Mouse (Mus musculus) heart, postnatal 36 days (tissue): Measurements from ENCODE around the gene Papolg. TPM values are rescaled to one million over a fixed set of nuclear protein-coding genes. Genes with fewer than 3 reads are reported as not detected.
"Not testable (repeated sequence)": the region's sequence is repeated elsewhere in the genome, so short reads cannot be mapped to it uniquely, and the experiment has no call there.

ENCODE experiments used
- DNase-seq, 2 experiments: peaks; one replicate each; pipeline ENCODE4 v3.0.0; 2021 to 2022
- intact Hi-C: fragments of 180-260 bp; cut with DNase I; formaldehyde crosslinking; loops from one replicate; pipeline ENCODE4 v1.15.1; 2025
- total RNA-seq, 2 experiments: library from RNA; stranded (reverse); gene quantifications; 2 replicates each; pipeline ENCODE4 v1.2.3; 2021

Papolg gene
- total RNA-seq, result 1 to 10 TPM; 7.2 to 7.4 TPM

DNA sequence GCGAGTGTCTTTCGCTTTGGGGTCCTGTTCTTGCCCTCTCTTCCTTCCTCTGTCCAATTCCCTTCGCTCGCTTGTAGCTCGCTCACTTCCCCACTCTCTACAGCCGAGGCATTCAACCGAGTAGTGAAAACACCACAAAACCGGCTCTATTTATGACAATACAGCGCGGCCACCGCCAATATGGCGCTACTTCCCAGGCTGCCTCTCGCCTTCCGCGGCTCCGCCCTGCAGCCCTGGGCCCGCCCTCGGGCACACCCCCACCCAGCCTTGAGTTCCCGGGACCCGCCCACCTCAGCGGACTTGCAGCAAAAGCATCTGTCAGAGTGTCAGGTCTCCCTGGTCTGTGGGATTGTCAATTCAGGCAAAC is at the start of gene Papolg:
TSS of gene Papolg (minus strand) at position 194 of the 367 bp plus-strand sequence.
- intact Hi-C loops, result loop anchor here (5.0 to 10.0 kb wide), 2 partner anchors 57 to 400 kb away; partner anchors contain the start of gene Ahsa2
- peak; percentile 90 to 92 for DNase-seq

- intact Hi-C loops, DNase-seq: not testable (repeated sequence)
These were observed 33.1 kb upstream of the Papolg start for GRCm38 (mm10) chr11:23928146-23928545.

DNA sequence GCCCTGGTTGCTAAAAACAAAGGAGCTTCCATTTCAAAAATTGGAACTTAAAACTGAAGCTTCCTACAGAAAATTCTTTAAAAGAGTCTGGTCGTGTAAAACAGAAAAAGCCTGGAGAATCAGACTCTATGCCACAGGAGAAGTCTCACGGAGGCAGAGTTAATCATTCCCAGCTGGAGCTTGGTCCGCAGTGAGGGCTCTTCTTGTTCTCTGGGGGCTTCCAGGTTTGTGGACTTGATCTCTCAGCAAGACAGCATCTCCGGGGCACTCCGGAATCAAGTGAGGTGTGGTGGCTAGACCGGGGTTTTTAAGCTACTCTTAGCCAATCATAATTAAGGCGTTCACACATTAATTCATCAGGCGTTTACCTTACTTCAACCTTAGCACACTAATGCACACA is 32.6 kb upstream of the Papolg start:
- no peak for DNase-seq
- intact Hi-C loops, result no loop called here

- DNase-seq, intact Hi-C loops: not testable (repeated sequence)
These were observed 18.8 kb upstream of the Papolg start for GRCm38 (mm10) chr11:23913824-23914223.

GRCm38 (mm10) chr11:23903909-23904308 is 8.9 kb upstream of the Papolg start:
- DNase-seq, result no peak
- intact Hi-C loops, result no loop called here

- DNase-seq, result no peak
- intact Hi-C loops, result loop anchor here (5.0 to 10.0 kb wide), 2 partner anchors 58 to 400 kb away; partner anchors contain the start of gene Ahsa2
These were observed 653 bp downstream of the Papolg start for GRCm38 (mm10) chr11:23894141-23895059.

GRCm38 (mm10) chr11:23893556-23893955 is 1.5 kb downstream of the Papolg start:
- intact Hi-C loops, result loop anchor here (10.0 kb wide), 1 partner anchor 399 kb away; the partner anchor contains the start of gene Ahsa2
- no peak for DNase-seq

DNA sequence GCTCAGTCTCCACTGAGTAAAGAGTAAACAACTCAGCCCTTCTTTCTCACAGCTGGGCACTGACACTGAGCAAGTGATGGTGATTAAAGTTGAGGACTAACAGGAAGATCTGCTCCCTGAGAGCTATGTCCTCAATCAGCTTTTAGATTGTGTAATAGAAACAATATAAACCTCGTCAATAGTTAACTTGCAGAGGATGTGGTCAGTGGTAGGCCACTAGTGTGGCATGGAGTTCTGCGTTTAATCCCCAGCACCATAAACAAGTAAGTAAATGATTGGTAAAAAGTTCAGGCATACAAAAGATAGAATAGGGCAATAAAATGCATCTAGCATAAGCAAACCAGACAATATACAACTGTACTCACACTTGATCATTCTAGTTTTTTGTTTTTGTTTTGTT is 30.7 kb downstream of the Papolg start:
- intact Hi-C loops, result no loop called here
- DNase-seq, result no peak

GRCm38 (mm10) chr11:23856723-23857112 is 38.3 kb downstream of the Papolg start:
- intact Hi-C loops, result no loop called here
- DNase-seq, result no peak

- intact Hi-C loops, result no loop called here
- no peak for DNase-seq
These were observed 38.9 kb downstream of the Papolg start for GRCm38 (mm10) chr11:23856054-23856722.

GRCm38 (mm10) chr11:23855182-23855802 is 39.8 kb downstream of the Papolg start:
- DNase-seq, result peak; percentile 53 to 68
- intact Hi-C loops, result no loop called here

- no peak for DNase-seq
- intact Hi-C loops, result no loop called here
These were observed 41.7 kb downstream of the Papolg start for GRCm38 (mm10) chr11:23853306-23853705.

DNA sequence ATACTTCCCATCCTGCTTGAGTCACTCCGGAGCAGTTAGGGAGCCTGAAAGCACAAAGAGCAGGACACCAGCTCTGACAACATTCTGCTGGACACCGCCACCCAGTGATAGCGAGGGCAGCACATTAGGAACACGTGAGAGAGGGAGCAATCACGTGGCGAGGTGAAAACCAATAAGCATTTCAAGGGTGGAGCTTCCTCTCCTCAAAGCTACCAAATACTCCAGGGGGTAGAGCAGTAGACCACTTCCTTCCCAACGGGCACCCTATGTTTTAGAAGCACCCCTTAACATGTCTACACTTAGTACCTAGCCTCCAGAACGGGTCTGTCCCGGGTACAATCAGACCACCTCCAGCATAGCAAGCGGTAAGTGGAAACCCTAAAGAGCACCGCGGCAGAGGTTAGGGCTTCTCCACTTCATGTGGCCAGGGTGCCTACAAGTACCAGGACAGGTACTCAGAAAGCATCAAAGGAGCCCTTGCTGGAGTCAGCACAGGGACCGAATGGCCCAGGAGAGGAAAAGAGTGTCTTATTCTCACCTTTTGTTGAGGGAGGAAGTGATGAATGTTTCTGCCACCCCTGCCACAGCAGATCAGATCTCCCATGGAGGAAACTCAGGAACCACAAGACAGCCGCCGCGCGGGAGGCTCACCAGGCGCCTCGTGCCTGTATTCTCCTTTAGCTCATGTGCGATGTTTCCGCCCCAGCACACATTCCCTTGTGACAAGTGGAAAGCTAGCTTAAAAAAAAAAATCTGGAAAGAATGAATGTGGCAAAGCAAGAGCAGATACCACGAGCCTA is 48.8 kb downstream of the Papolg start:
- intact Hi-C loops, result no loop called here
- peak in 1 of 2 experiments; percentile 14 for DNase-seq

- DNase-seq, result no peak
- intact Hi-C loops, result no loop called here
These were observed 71.8 kb downstream of the Papolg start for GRCm38 (mm10) chr11:23823244-23823643.

DNA sequence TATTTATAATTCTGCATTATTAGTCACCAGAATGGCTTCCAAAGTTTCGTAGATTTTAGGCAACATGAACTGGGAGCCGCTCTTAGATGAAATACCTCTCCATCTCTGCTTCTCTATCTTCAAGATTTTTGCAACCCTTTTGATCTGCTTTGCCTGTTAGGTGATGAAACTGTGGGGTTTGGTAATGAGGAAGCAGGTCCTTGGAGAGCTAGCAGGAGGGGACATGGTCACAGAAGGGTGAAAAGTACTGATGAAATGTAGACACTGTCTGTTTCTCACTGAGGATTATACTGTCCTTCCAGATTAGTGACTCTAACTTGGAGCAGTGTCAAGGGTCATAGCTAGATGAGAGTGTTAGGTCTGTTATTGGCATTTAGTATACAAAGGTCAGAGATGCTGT is 73.4 kb downstream of the Papolg start:
- intact Hi-C loops, result no loop called here
- no peak for DNase-seq

GRCm38 (mm10) chr11:23820977-23821376 is 74.1 kb downstream of the Papolg start:
- intact Hi-C loops, result no loop called here
- DNase-seq, result no peak

- intact Hi-C loops, result no loop called here
- no peak for DNase-seq
These were observed 76.3 kb downstream of the Papolg start for GRCm38 (mm10) chr11:23818745-23819144.
